Mouse (Mus musculus) kidney, embryonic 16.5 days (tissue): Measurements from ENCODE around the gene 1810065E05Rik. TPM values are rescaled to one million over a fixed set of nuclear protein-coding genes. Genes with fewer than 3 reads are reported as not detected.

ENCODE experiments used
- ATAC-seq: fragments of 200-750 bp; cut with Nextera tagmentation; 2 replicates; pipeline ENCODE4 v1.8.0; 2017; ENCODE audit warnings: moderate TSS enrichment; ENCODE audit not compliant: low FRiP score, low TSS enrichment
- H3K27ac ChIP-seq: fragments of 300-500 bp; sonication (generic); 2 replicates; pipeline ENCODE4 v1.5.1; 2014; ENCODE audit warnings: low read length
- H3K27me3 ChIP-seq: fragments of 300-500 bp; sonication (generic); 2 replicates; pipeline ENCODE4 v1.6.1; 2014; ENCODE audit warnings: low read length, control low read depth, mixed read lengths; ENCODE audit not compliant: insufficient read depth
- H3K36me3 ChIP-seq: fragments of 300-500 bp; sonication (generic); 2 replicates; pipeline ENCODE4 v1.6.1; 2014; ENCODE audit warnings: low read length, control low read depth, mixed read lengths; ENCODE audit not compliant: insufficient read depth
- H3K4me1 ChIP-seq: fragments of 300-500 bp; sonication (generic); 2 replicates; pipeline ENCODE4 v1.6.1; 2014; ENCODE audit warnings: low read length, control low read depth, mixed read lengths; ENCODE audit not compliant: insufficient read depth
- H3K4me2 ChIP-seq: fragments of 300-500 bp; sonication (generic); replicated peaks from 2 replicates; pipeline ENCODE4 v1.6.1; 2014; ENCODE audit warnings: low read depth, low read length
- H3K4me3 ChIP-seq: fragments of 300-500 bp; sonication (generic); 2 replicates; pipeline ENCODE4 v1.5.1; 2014; ENCODE audit warnings: mild to moderate bottlenecking, low read length
- H3K9ac ChIP-seq: fragments of 300-500 bp; sonication (generic); replicated peaks from 2 replicates; pipeline ENCODE4 v1.6.1; 2014; ENCODE audit warnings: low read length
- H3K9me3 ChIP-seq: fragments of 300-500 bp; sonication (generic); 2 replicates; pipeline ENCODE4 v1.6.1; 2016; ENCODE audit warnings: low read length, control low read depth
- WGBS: fragments of 180-500 bp; shearing (Covaris S2); extraction: QIAGEN DNeasy Blood & Tissue Kit; methylation state at CpG from one replicate; pipeline ENCODE4 v1.1.7; 2014; 5-methylcytosine and 5-hydroxymethylcytosine counted together
- polyA plus RNA-seq: library from polyadenylated mRNA; unstranded; fragments of >200 nt; fragmentation: Nextera tagmentation; extraction: Ambion mirVana; gene quantifications from 2 replicates; pipeline ENCODE4 v1.2.1, GENCODE M21; 2015

Gene 1810065E05Rik
- polyA plus RNA-seq, 1 experiment from 2014 or later = not detected

GRCm38 (mm10) chr11:58432259-58432658 lies 11.3 kb downstream of the 1810065E05Rik start, which contains the start of gene Gm12253:
Gene Gm12253, plus strand, starts transcription at chr11:58432559.
- Histone ChIP-seq H3K27me3 (no peaks in the 10 kb centered on the region), H3K27ac (no peak within 1 kb of the TSS), H3K4me3 (no peak within 1 kb of the TSS), H3K4me2 (no peak within 1 kb of the TSS), H3K9me3 (no peaks in the 10 kb centered on the region), H3K9ac (no peak within 1 kb of the TSS), H3K4me1 (peaks cover under 1% of the 10 kb centered on the region; the same call in 1 of the 2 replicates), H3K36me3 (no peaks in the 10 kb centered on the region)
- no peak for ATAC-seq
- WGBS = 90% methylated on average over 3 of the region's 3 CpGs

- Histone ChIP-seq H3K27me3 (no peaks in the 10 kb centered on the region), H3K4me1 (peaks cover 8% of the 10 kb centered on the region), H3K9me3 (no peaks in the 10 kb centered on the region), H3K27ac (no peak overlapping the region), H3K4me2 (no peak overlapping the region), H3K4me3 (no peak overlapping the region), H3K9ac (no peak overlapping the region), H3K36me3 (no peaks in the 10 kb centered on the region)
- 3% methylated on average over 5 of the region's 5 CpGs for WGBS
- ATAC-seq = no peak; the same call in 1 of the 2 replicates
Observed at GRCm38 (mm10) chr11:58437866-58438265, 17.0 kb downstream of the 1810065E05Rik start.

GRCm38 (mm10) chr11:58452759-58453158 lies 31.8 kb downstream of the 1810065E05Rik start, which contains the start of gene Lypd9:
Gene Lypd9, minus strand, starts transcription at chr11:58452923.
- Histone ChIP-seq H3K27ac (no peak within 1 kb of the TSS), H3K9ac (no peak within 1 kb of the TSS), H3K36me3 (no peaks in the 10 kb centered on the region), H3K27me3 (no peaks in the 10 kb centered on the region), H3K4me3 (no peak within 1 kb of the TSS), H3K9me3 (peaks cover 3% of the 10 kb centered on the region; the same call in 1 of the 2 replicates), H3K4me1 (no peaks in the 10 kb centered on the region), H3K4me2 (no peak within 1 kb of the TSS)
- WGBS = 97% methylated on average over 9 of the region's 9 CpGs
- no peak for ATAC-seq

GRCm38 (mm10) chr11:58453592-58453991 lies 32.7 kb downstream of the 1810065E05Rik start:
- H3K36me3 ChIP-seq = no peaks in the 10 kb centered on the region
- H3K4me2 ChIP-seq = no peak overlapping the region
- H3K4me3 ChIP-seq = no peak overlapping the region
- no peak for ATAC-seq
- H3K4me1 ChIP-seq = no peaks in the 10 kb centered on the region
- no peak overlapping the region for H3K27ac ChIP-seq
- no peaks in the 10 kb centered on the region for H3K27me3 ChIP-seq
- H3K9ac ChIP-seq = no peak overlapping the region
- H3K9me3 ChIP-seq = no peaks in the 10 kb centered on the region
- 37% methylated on average over 4 of the region's 4 CpGs for WGBS

- H3K9ac ChIP-seq = no peak within 1 kb of the TSS
- H3K4me1 ChIP-seq = no peaks in the 10 kb centered on the region
- no peaks in the 10 kb centered on the region for H3K9me3 ChIP-seq
- H3K4me3 ChIP-seq = no peak within 1 kb of the TSS
- ATAC-seq = no peak
- H3K27me3 ChIP-seq = no peaks in the 10 kb centered on the region
- no peak within 1 kb of the TSS for H3K27ac ChIP-seq
- no peak within 1 kb of the TSS for H3K4me2 ChIP-seq
- H3K36me3 ChIP-seq = no peaks in the 10 kb centered on the region
Observed at GRCm38 (mm10) chr11:58462170-58462569, 41.3 kb downstream of the 1810065E05Rik start, which contains the start of gene Olfr30. Gene Olfr30, minus strand, starts transcription at chr11:58462270.

Other genes with a start within 250 kb of the 1810065E05Rik start
- 132 and 138 TPM in 2 replicates for gene Mrpl22, start 249.4 kb upstream of the 1810065E05Rik start, polyA plus RNA-seq
- gene Igtp, start 221.6 kb upstream of the 1810065E05Rik start, polyA plus RNA-seq = 4.5 and 4.8 TPM in 2 replicates
- 2.6 and 2.7 TPM in 2 replicates for gene Irgm2, start 221.5 kb upstream of the 1810065E05Rik start, polyA plus RNA-seq
- not detected in 2 replicates for gene 4930438A08Rik, start 146.3 kb upstream of the 1810065E05Rik start, polyA plus RNA-seq
- 30.1 and 33.3 TPM in 2 replicates for gene Zfp692, start 114.0 kb upstream of the 1810065E05Rik start, polyA plus RNA-seq
- gene Zfp672, start 90.8 kb upstream of the 1810065E05Rik start, polyA plus RNA-seq = 40.9 and 43.8 TPM in 2 replicates
- 41.2 and 41.8 TPM in 2 replicates for gene Sh3bp5l, start 90.4 kb upstream of the 1810065E05Rik start, polyA plus RNA-seq
- gene Lypd8, start 42.1 kb upstream of the 1810065E05Rik start, polyA plus RNA-seq = 0.21 and 0.27 TPM in 2 replicates
- not detected in 2 replicates for gene Gm12253, start 11.4 kb downstream of the 1810065E05Rik start, polyA plus RNA-seq
- not detected in 2 replicates for gene Lypd9, start 31.8 kb downstream of the 1810065E05Rik start, polyA plus RNA-seq
- gene Olfr30, start 41.2 kb downstream of the 1810065E05Rik start, polyA plus RNA-seq = not detected in 2 replicates
- not detected in 2 replicates for gene Olfr332, start 71.4 kb downstream of the 1810065E05Rik start, polyA plus RNA-seq
- not detected in 2 replicates for gene Olfr331, start 81.5 kb downstream of the 1810065E05Rik start, polyA plus RNA-seq
- gene Olfr330, start 113.7 kb downstream of the 1810065E05Rik start, polyA plus RNA-seq = not detected in 2 replicates
- gene Olfr329-ps, start 125.3 kb downstream of the 1810065E05Rik start, polyA plus RNA-seq = not detected in 2 replicates
- 0.14 TPM in 1 of 2 replicates, not detected in the other for gene Olfr328, start 134.5 kb downstream of the 1810065E05Rik start, polyA plus RNA-seq
- not detected in 2 replicates for gene Olfr224, start 149.4 kb downstream of the 1810065E05Rik start, polyA plus RNA-seq
- gene Olfr325, start 156.6 kb downstream of the 1810065E05Rik start, polyA plus RNA-seq = not detected in 2 replicates
- not detected in 2 replicates for gene Olfr324, start 174.0 kb downstream of the 1810065E05Rik start, polyA plus RNA-seq
- not detected in 2 replicates for gene 2210407C18Rik, start 195.0 kb downstream of the 1810065E05Rik start, polyA plus RNA-seq
- not detected in 2 replicates for gene Olfr323, start 209.4 kb downstream of the 1810065E05Rik start, polyA plus RNA-seq
- gene Trim58, start 219.4 kb downstream of the 1810065E05Rik start, polyA plus RNA-seq = 0.10 TPM in 1 of 2 replicates, not detected in the other
- gene Olfr322, start 237.7 kb downstream of the 1810065E05Rik start, polyA plus RNA-seq = 0.04 and 0.12 TPM in 2 replicates